Mouse (Mus musculus): ENCODE measurements around the gene Olfr632. TPM values are rescaled to one million over a fixed set of nuclear protein-coding genes. Genes with fewer than 3 reads are reported as not detected.
"Not testable (repeated sequence)": the region's sequence is repeated elsewhere in the genome, so short reads cannot be mapped to it uniquely, and the experiment has no call there.

The Olfr632 gene
- total RNA-seq (2022), result not detected

GRCm38 (mm10) chr7:103934264-103934663, at the start of gene Olfr632:
TSS of gene Olfr632 (plus strand) at chr7:103934347.
- DNase-seq (ENCODE audit: low spot score), result no peak

- no peak for DNase-seq (ENCODE audit: low spot score)
Measured at GRCm38 (mm10) chr7:103886152-103886551, 48.0 kb upstream of the Olfr632 start, which contains the start of gene Olfr66. TSS of gene Olfr66 (minus strand) at chr7:103886252.

- no peak for DNase-seq (ENCODE audit: low spot score)
Measured at GRCm38 (mm10) chr7:103894385-103894784, 39.8 kb upstream of the Olfr632 start, which contains the start of gene Olfr64. TSS of gene Olfr64 (minus strand) at chr7:103894485.

- peak; percentile 10 for DNase-seq (ENCODE audit: low spot score)
Measured at GRCm38 (mm10) chr7:103903187-103903586, 31.0 kb upstream of the Olfr632 start, which contains the start of gene Olfr65. TSS of gene Olfr65 (plus strand) at chr7:103903487.

GRCm38 (mm10) chr7:103910047-103910446, 24.1 kb upstream of the Olfr632 start:
- DNase-seq (ENCODE audit: low spot score), result no peak

- DNase-seq (ENCODE audit: low spot score), result no peak
Measured at GRCm38 (mm10) chr7:103912969-103913511, 21.1 kb upstream of the Olfr632 start.

GRCm38 (mm10) chr7:103915338-103915737, 18.8 kb upstream of the Olfr632 start:
- no peak for DNase-seq (ENCODE audit: low spot score)

- DNase-seq (ENCODE audit: low spot score), result no peak
Measured at GRCm38 (mm10) chr7:103928525-103928924, 5.6 kb upstream of the Olfr632 start, which contains the start of gene Olfr631. TSS of gene Olfr631 (plus strand) at chr7:103928825.

GRCm38 (mm10) chr7:103942730-103943129, 8.6 kb downstream of the Olfr632 start:
- peak; percentile 7 for DNase-seq (ENCODE audit: low spot score)

GRCm38 (mm10) chr7:103944137-103944536, 10.0 kb downstream of the Olfr632 start, which contains the start of gene Olfr633:
TSS of gene Olfr633 (plus strand) at chr7:103944437.
- DNase-seq (ENCODE audit: low spot score), result no peak

GRCm38 (mm10) chr7:103966873-103967272, 32.7 kb downstream of the Olfr632 start:
- DNase-seq (ENCODE audit: low spot score), result not testable (repeated sequence)

GRCm38 (mm10) chr7:103970852-103971251, 36.7 kb downstream of the Olfr632 start, which contains the start of gene Olfr635:
TSS of gene Olfr635 (plus strand) at chr7:103971152.
- no peak for DNase-seq (ENCODE audit: low spot score)

- DNase-seq (ENCODE audit: low spot score), result no peak
Measured at GRCm38 (mm10) chr7:103971782-103972181, 37.6 kb downstream of the Olfr632 start.

Other genes with a start within 250 kb of the Olfr632 start
- not detected for gene Olfr243, start 219.7 kb upstream of the Olfr632 start, total RNA-seq (2022)
- gene Olfr628, start 204.0 kb upstream of the Olfr632 start, total RNA-seq (2022), result not detected
- gene Olfr629, start 189.4 kb upstream of the Olfr632 start, total RNA-seq (2022), result not detected
- gene Olfr630, start 177.0 kb upstream of the Olfr632 start, total RNA-seq (2022), result not detected
- not detected for gene Olfr69, start 162.8 kb upstream of the Olfr632 start, total RNA-seq (2022)
- not detected for gene Olfr68, start 154.6 kb upstream of the Olfr632 start, total RNA-seq (2022)
- not detected for gene Olfr67, start 142.5 kb upstream of the Olfr632 start, total RNA-seq (2022)
- gene Hbb-bt, start 120.4 kb upstream of the Olfr632 start, total RNA-seq (2022), result 1,000 to 10,000 TPM in 1 of 4 experiments, 100 to 1,000 TPM in 3; 208 to 1,111 (median 289) TPM
- over 10,000 TPM in 1 of 4 experiments, 1,000 to 10,000 TPM in 3; 2,003 to 12,142 (median 2,942) TPM for gene Hbb-bs, start 106.3 kb upstream of the Olfr632 start, total RNA-seq (2022)
- gene Hbb-bh2, start 93.8 kb upstream of the Olfr632 start, total RNA-seq (2022), result not detected
- gene Hbb-bh1, start 91.2 kb upstream of the Olfr632 start, total RNA-seq (2022), result not detected
- not detected for gene Hbb-y, start 81.1 kb upstream of the Olfr632 start, total RNA-seq (2022)
- not detected for gene Olfr66, start 48.1 kb upstream of the Olfr632 start, total RNA-seq (2022)
- gene Olfr64, start 39.9 kb upstream of the Olfr632 start, total RNA-seq (2022), result not detected
- not detected for gene Olfr65, start 30.9 kb upstream of the Olfr632 start, total RNA-seq (2022)
- gene Olfr631, start 5.5 kb upstream of the Olfr632 start, total RNA-seq (2022), result not detected
- not detected for gene Olfr633, start 10.1 kb downstream of the Olfr632 start, total RNA-seq (2022)
- gene Olfr635, start 36.8 kb downstream of the Olfr632 start, total RNA-seq (2022), result under 1 TPM in 1 of 4 experiments, not detected in 3; 0.03 TPM
- not detected for gene Olfr638, start 64.4 kb downstream of the Olfr632 start, total RNA-seq (2022)
- gene Olfr639, start 83.0 kb downstream of the Olfr632 start, total RNA-seq (2022), result under 1 TPM in 2 of 4 experiments, not detected in 2; 0.06 TPM
- gene Olfr640, start 91.2 kb downstream of the Olfr632 start, total RNA-seq (2022), result not detected
- gene Olfr641, start 101.1 kb downstream of the Olfr632 start, total RNA-seq (2022), result not detected
- not detected for gene Olfr642, start 118.3 kb downstream of the Olfr632 start, total RNA-seq (2022)
- not detected for gene 4930516K23Rik, start 127.1 kb downstream of the Olfr632 start, total RNA-seq (2022)
- gene Olfr644, start 137.5 kb downstream of the Olfr632 start, total RNA-seq (2022), result not detected
- not detected for gene Olfr645, start 151.1 kb downstream of the Olfr632 start, total RNA-seq (2022)
- gene Olfr646, start 170.5 kb downstream of the Olfr632 start, total RNA-seq (2022), result not detected
- gene Ubqln5, start 195.5 kb downstream of the Olfr632 start, total RNA-seq (2022), result not detected
- gene Olfr643, start 203.1 kb downstream of the Olfr632 start, total RNA-seq (2022), result not detected
- not detected for gene Ubqln3, start 208.9 kb downstream of the Olfr632 start, total RNA-seq (2022)
- gene Ubqlnl, start 216.2 kb downstream of the Olfr632 start, total RNA-seq (2022), result not detected
- not detected for gene Olfm5, start 230.5 kb downstream of the Olfr632 start, total RNA-seq (2022)
- gene Olfr648, start 249.0 kb downstream of the Olfr632 start, total RNA-seq (2022), result not detected